10 mouse cellular contexts compared by ENCODE assay signal in the genomic region with DNA sequence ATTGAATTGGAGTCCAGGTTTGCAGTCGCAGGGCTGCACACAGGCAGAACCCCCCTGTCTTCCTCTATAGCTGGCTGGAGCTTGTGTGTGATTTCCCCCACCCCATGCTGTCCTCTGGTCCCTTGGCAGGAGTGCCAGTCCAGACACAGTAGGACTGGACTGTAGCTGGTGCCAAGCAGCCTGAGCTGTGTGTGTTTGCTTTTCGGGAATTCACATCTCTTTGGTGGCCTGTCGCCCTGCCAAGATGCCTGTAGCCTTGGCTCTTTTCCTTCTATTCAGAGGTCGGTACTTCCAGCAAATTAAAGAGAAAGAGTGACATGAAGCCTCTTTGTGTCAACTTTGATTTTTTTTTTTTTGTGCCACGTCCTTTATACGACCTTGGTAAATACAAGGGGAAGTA. TPM values are rescaled to one million over a fixed set of nuclear protein-coding genes. Genes with fewer than 3 reads are reported as not detected.
A peak's percentile ranks its signal among the peaks of the same experiment; 100 is the strongest.
DNase-seq lines count a peak whose midpoint lies in the region; ATAC-seq and TF ChIP-seq lines count a peak whose summit lies in the region.
"Had no signal": no experiment of that assay in that cellular context is flagged by ENCODE, and none has a peak within 500 bp of the region (broad histone marks: within the 10 kb centered on the region; RNA-seq: fewer than 3 reads in every experiment).

No protein-coding gene starts in this region.

- H3K9me3 ChIP-seq in forebrain, embryonic 13.5 days (replicated peaks), result no peaks in the 10 kb centered on the region; the same call in 1 of the 2 replicates
- H3K9me3 ChIP-seq in forebrain, embryonic 10.5 days, result no peaks in the 10 kb centered on the region
- no peaks in the 10 kb centered on the region for H3K9me3 ChIP-seq in stomach, postnatal 0 days (ENCODE audit: control insufficient read depth, low read length)

- no peak for TF ChIP-seq EP300 in stomach, postnatal 0 days (optimal IDR thresholded peaks at IDR 0.05)

- peak; percentile 84 for ATAC-seq in forebrain, embryonic 13.5 days
- ATAC-seq in stomach, postnatal 0 days (ENCODE audit: low FRiP score, low TSS enrichment), result no peak

- H3K4me2 ChIP-seq in forebrain, embryonic 13.5 days, result no peak overlapping the region
- H3K4me2 ChIP-seq in stomach, postnatal 0 days (replicated peaks; ENCODE audit: low read depth), result no peak overlapping the region

- no peak for TF ChIP-seq CTCF in stomach, postnatal 0 days (IDR thresholded peaks at IDR 0.05; ENCODE audit: low read depth)

- H3K36me3 ChIP-seq in forebrain, embryonic 13.5 days (ENCODE audit: poor library complexity, severe bottlenecking), result peaks cover 37% of the 10 kb centered on the region
- H3K36me3 ChIP-seq in forebrain, embryonic 10.5 days (replicated peaks), result peaks cover 28% of the 10 kb centered on the region
- no peaks in the 10 kb centered on the region for H3K36me3 ChIP-seq in stomach, postnatal 0 days (ENCODE audit: control insufficient read depth, insufficient read depth, low read length)

- no peak overlapping the region; the same call in 1 of the 2 replicates for H3K27ac ChIP-seq in forebrain, embryonic 13.5 days
- no peak overlapping the region for H3K27ac ChIP-seq in forebrain, embryonic 10.5 days
- H3K27ac ChIP-seq in stomach, postnatal 0 days (replicated peaks), result no peak overlapping the region
- H3K27ac ChIP-seq: macrophage had no signal

- H3K27me3 ChIP-seq in forebrain, embryonic 13.5 days, result no peaks in the 10 kb centered on the region
- peaks cover 13% of the 10 kb centered on the region for H3K27me3 ChIP-seq in forebrain, embryonic 10.5 days (ENCODE audit: poor library complexity, severe bottlenecking)
- H3K27me3 ChIP-seq in stomach, postnatal 0 days (ENCODE audit: control insufficient read depth, insufficient read depth, low read length), result no peaks in the 10 kb centered on the region

- no peak overlapping the region for H3K9ac ChIP-seq in forebrain, embryonic 13.5 days
- no peak overlapping the region for H3K9ac ChIP-seq in stomach, postnatal 0 days (ENCODE audit: low read length)

- intact Hi-C loops in left cerebral cortex, postnatal 10 days (cut with DNase I), result loop anchor here (5.0 to 10.0 kb wide), 3 partner anchors 66 to 104 kb away; no protein-coding TSS in a partner anchor

- 54% methylated on average over 6 of the region's 6 CpGs for WGBS in forebrain, embryonic 13.5 days
- WGBS in forebrain, embryonic 10.5 days, result 89% methylated on average over 6 of the region's 6 CpGs
- 55% methylated on average over 6 of the region's 6 CpGs for WGBS in stomach, postnatal 0 days

- DNase-seq in forebrain, embryonic 10.5 days (ENCODE audit: extremely low spot score, low spot score), result no peak
- peak; percentile 68 to 73 for DNase-seq in left cerebral cortex, postnatal 10 days (ENCODE audit: extremely low spot score in 1 of 2, low spot score in 2 of 2)
- no peak for DNase-seq in left cerebral cortex, adult 18-20 months (ENCODE audit: low spot score in 2 of 2)
- peak; percentile 32 to 74 for DNase-seq in cerebellum, postnatal 4 days (ENCODE audit: low spot score in 2 of 2)
- peak; percentile 30 for DNase-seq in lung, postnatal 25 days (ENCODE audit: low spot score)
- DNase-seq in stomach, postnatal 0 days (ENCODE audit: low spot score), result no peak
- no peak for DNase-seq in thymus, adult 18-20 months

- peaks cover 56% of the 10 kb centered on the region for H3K4me1 ChIP-seq in forebrain, embryonic 13.5 days
- H3K4me1 ChIP-seq in forebrain, embryonic 10.5 days, result peaks cover 8% of the 10 kb centered on the region
- no peaks in the 10 kb centered on the region for H3K4me1 ChIP-seq in stomach, postnatal 0 days (replicated peaks; ENCODE audit: control insufficient read depth, insufficient read depth)

- no peak overlapping the region for H3K4me3 ChIP-seq in forebrain, embryonic 13.5 days
- no peak overlapping the region for H3K4me3 ChIP-seq in forebrain, embryonic 10.5 days
- H3K4me3 ChIP-seq in stomach, postnatal 0 days (ENCODE audit: low read depth, low read length), result no peak overlapping the region

RNA-seq across cellular contexts. Expression of a gene that starts 6.3 kb away (rescaled TPM):
- 173 and 201 TPM in 2 replicates for polyA plus RNA-seq in forebrain, embryonic 13.5 days (2015; fragmentation: Nextera tagmentation; extraction: Ambion mirVana)
- 40.3 and 47.6 TPM in 2 replicates for polyA plus RNA-seq in forebrain, embryonic 10.5 days (2016; fragmentation: Nextera tagmentation; extraction: Ambion mirVana)
- total RNA-seq in left cerebral cortex, postnatal 10 days (2021), result 100 to 1,000 TPM; 970 to 973 TPM
- 100 to 1,000 TPM; 785 to 850 TPM for total RNA-seq in left cerebral cortex, adult 18-20 months (2021)
- 4.4 and 4.6 TPM in 2 replicates for polyA plus RNA-seq in stomach, postnatal 0 days (2015; fragmentation: Nextera tagmentation; extraction: Ambion mirVana)
- total RNA-seq: hematopoietic stem cell, adult 5-6 weeks had no signal

Comparison
In these comparisons a context has a peak if more than half of its experiments do, and no peak if none do; other contexts are left out.
1. DNase-seq: peak in left cerebral cortex, postnatal 10 days (2 of 2), cerebellum, postnatal 4 days (2 of 2) and lung, postnatal 25 days (single experiment); none in forebrain, embryonic 10.5 days (single experiment), left cerebral cortex, adult 18-20 months (0 of 2), stomach, postnatal 0 days (single experiment) and thymus, adult 18-20 months (0 of 2).